In the genomic region with DNA sequence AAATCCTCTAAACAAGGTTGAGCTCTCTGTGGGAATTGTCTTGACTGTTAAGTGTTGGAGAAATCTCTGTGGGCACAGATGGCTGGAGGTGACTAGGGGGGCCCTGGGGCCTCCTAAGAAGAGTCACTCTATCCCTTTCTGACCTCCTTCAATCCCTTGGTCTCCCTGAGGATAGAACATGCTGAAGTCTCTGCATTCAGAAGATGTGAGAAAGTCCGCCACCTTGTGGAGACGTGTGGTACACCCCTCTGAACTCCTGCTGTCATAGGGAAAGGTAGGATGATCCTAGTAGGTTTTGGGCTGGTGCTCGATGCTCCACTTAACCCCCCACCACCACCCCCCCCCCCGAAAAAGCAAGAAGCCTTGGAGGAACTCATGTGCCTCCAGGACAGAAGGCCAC, we compare ENCODE assay signal across 8 mouse cellular contexts. TPM values are rescaled to one million over a fixed set of nuclear protein-coding genes. Genes with fewer than 3 reads are reported as not detected.
DNase-seq lines count a peak whose midpoint lies in the region; ATAC-seq and TF ChIP-seq lines count a peak whose summit lies in the region.

No protein-coding gene starts in this region.

- H3K27ac ChIP-seq in heart, adult 2 months, result no peak overlapping the region
- no peak overlapping the region for H3K27ac ChIP-seq in heart, embryonic 11.5 days (ENCODE audit: low read depth, low read length)
- H3K27ac ChIP-seq in heart, postnatal 0 days (ENCODE audit: low read depth), result no peak overlapping the region

- TF ChIP-seq EP300 in heart, adult 2 months (IDR thresholded peaks at IDR 0.05; ENCODE audit: insufficient read depth, low read depth, low read length), result no peak
- TF ChIP-seq EP300 in heart, postnatal 0 days (IDR thresholded peaks at IDR 0.05; ENCODE audit: low read depth), result no peak

- 1% methylated on average over 4 of the region's 4 CpGs for WGBS in heart, adult 2 months
- 5% methylated on average over 4 of the region's 4 CpGs for WGBS in heart, embryonic 11.5 days (ENCODE audit: insufficient replicate concordance)
- WGBS in heart, postnatal 0 days, result 3% methylated on average over 4 of the region's 4 CpGs

- H3K27me3 ChIP-seq in heart, adult 2 months (ENCODE audit: control insufficient read depth, insufficient read depth, low read length), result no peaks in the 10 kb centered on the region
- H3K27me3 ChIP-seq in heart, embryonic 11.5 days (ENCODE audit: control insufficient read depth, insufficient read depth, low read length), result peaks cover 11% of the 10 kb centered on the region
- H3K27me3 ChIP-seq in heart, postnatal 0 days (ENCODE audit: control insufficient read depth, insufficient read depth, low read length), result peaks cover 9% of the 10 kb centered on the region

- no peaks in the 10 kb centered on the region for H3K9me3 ChIP-seq in heart, embryonic 11.5 days (replicated peaks; ENCODE audit: control insufficient read depth, low read length)
- no peaks in the 10 kb centered on the region for H3K9me3 ChIP-seq in heart, postnatal 0 days (replicated peaks; ENCODE audit: control insufficient read depth, low read length)

- ATAC-seq in heart, embryonic 11.5 days (replicated peaks; ENCODE audit: insufficient number of reproducible peaks, low FRiP score, low TSS enrichment), result no peak
- ATAC-seq in heart, postnatal 0 days (ENCODE audit: insufficient read depth, low read depth), result peak; percentile 31; the same call in 1 of the 2 replicates
- ATAC-seq in megakaryocyte, adult 5-6 weeks (ENCODE audit: poor library complexity, severe bottlenecking), result peak; percentile 76

- H3K36me3 ChIP-seq in heart, adult 2 months (ENCODE audit: control insufficient read depth, insufficient read depth, low read length), result no peaks in the 10 kb centered on the region
- peaks cover 6% of the 10 kb centered on the region for H3K36me3 ChIP-seq in heart, embryonic 11.5 days (ENCODE audit: control insufficient read depth, insufficient read depth, low read length)
- peaks cover 22% of the 10 kb centered on the region for H3K36me3 ChIP-seq in heart, postnatal 0 days (replicated peaks; ENCODE audit: control insufficient read depth, insufficient read depth, low read length)

- no peak for TF ChIP-seq POLR2A in heart, adult 2 months (IDR thresholded peaks at IDR 0.05; ENCODE audit: insufficient read depth, low read depth, low read length)

- no peaks in the 10 kb centered on the region for H3K79me2 ChIP-seq in heart, adult 2 months (replicated peaks; ENCODE audit: control insufficient read depth, insufficient read depth, low read length)

- peak; percentile 56 to 77 for DNase-seq in heart, adult 2 months
- DNase-seq in adrenal gland, adult 2 months, result peak; percentile 62
- DNase-seq in embryo, embryonic 10.5 days (ENCODE audit: low spot score), result peak; percentile 89
- peak; percentile 47 for DNase-seq in heart, postnatal 0 days (ENCODE audit: low spot score)
- peak; percentile 70 to 75 for DNase-seq in layer of hippocampus, postnatal 14 days (ENCODE audit: low spot score in 2 of 2)
- peak; percentile 47 to 75 for DNase-seq in spleen, postnatal 4 days (ENCODE audit: low spot score in 2 of 2)

- intact Hi-C loops in heart, adult 2 months (cut with DNase I), result loop anchor here (1.0 kb wide), 1 partner anchor 94 kb away; no protein-coding TSS in a partner anchor

- peaks cover under 1% of the 10 kb centered on the region; the same call in 1 of the 2 replicates for H3K4me1 ChIP-seq in heart, adult 2 months (ENCODE audit: control insufficient read depth, insufficient read depth, low read length)
- 0 out of 2 replicates have a peak, but pooled peaks cover under 1% of the 10 kb centered on the region for H3K4me1 ChIP-seq in heart, embryonic 11.5 days (ENCODE audit: control insufficient read depth, insufficient read depth, low read length)
- peaks cover 3% of the 10 kb centered on the region; the same call in 1 of the 2 replicates for H3K4me1 ChIP-seq in heart, postnatal 0 days (ENCODE audit: control insufficient read depth, insufficient read depth)

- H3K9ac ChIP-seq in heart, adult 2 months (ENCODE audit: low read depth, low read length), result no peak overlapping the region
- H3K9ac ChIP-seq in heart, embryonic 11.5 days (ENCODE audit: low read depth, low read length), result no peak overlapping the region
- H3K9ac ChIP-seq in heart, postnatal 0 days (replicated peaks; ENCODE audit: low read depth, low read length), result no peak overlapping the region

- no peak overlapping the region for H3K4me3 ChIP-seq in heart, adult 2 months
- H3K4me3 ChIP-seq in heart, embryonic 11.5 days (ENCODE audit: low read depth, low read length), result no peak overlapping the region
- no peak overlapping the region for H3K4me3 ChIP-seq in heart, postnatal 0 days (ENCODE audit: low read depth, low read length)

- TF ChIP-seq CTCF in heart, adult 2 months (IDR thresholded peaks at IDR 0.05), result peak; percentile 86
- peak; percentile 78 for TF ChIP-seq CTCF in heart, postnatal 0 days (IDR thresholded peaks at IDR 0.05; ENCODE audit: low read depth)

- no peak overlapping the region for H3K4me2 ChIP-seq in heart, embryonic 11.5 days
- H3K4me2 ChIP-seq in heart, postnatal 0 days (ENCODE audit: low read depth, low read length), result no peak overlapping the region

RNA-seq across cellular contexts. Expression of a gene that starts 5.9 kb away (rescaled TPM):
- total RNA-seq in heart, adult 2 months (2021), result 10 to 100 TPM; 85.9 to 92.3 TPM
- 33.2 and 34.7 TPM in 2 replicates for polyA plus RNA-seq in heart, adult 2 months (2012; rRNA removed)
- 59.8 and 82.7 TPM in 2 replicates for polyA plus RNA-seq in heart, embryonic 11.5 days (2014; fragmentation: Nextera tagmentation; extraction: Ambion mirVana)
- 10 to 100 TPM; 56.3 to 74.8 TPM for total RNA-seq in adrenal gland, adult 2 months (2021)
- 22.7 and 43.9 TPM in 2 replicates for polyA plus RNA-seq in adrenal gland, adult 2 months (2012; rRNA removed)
- 63.3 and 108 TPM in 2 replicates for total RNA-seq in heart, postnatal 0 days (2014; rRNA removed; ENCODE audit: low replicate concordance)
- 60.9 and 66.2 TPM in 2 replicates for polyA plus RNA-seq in heart, postnatal 0 days (2015; fragmentation: Nextera tagmentation; extraction: Ambion mirVana)
- total RNA-seq in layer of hippocampus, postnatal 14 days (2021), result 10 to 100 TPM; 42.1 to 49.3 TPM
- 14.9 and 16.4 TPM in 2 replicates for total RNA-seq in megakaryocyte, adult 5-6 weeks (2015)
- 19.8 and 20.2 TPM in 2 replicates for total RNA-seq in megakaryocyte, adult 5-6 weeks (2017)

RNA-seq across cellular contexts. Expression of a gene that starts 55.6 kb away (rescaled TPM):
- not detected for total RNA-seq in heart, adult 2 months (2021)
- polyA plus RNA-seq in heart, adult 2 months (2012; rRNA removed), result not detected in 2 replicates
- not detected in 2 replicates for polyA plus RNA-seq in heart, embryonic 11.5 days (2014; fragmentation: Nextera tagmentation; extraction: Ambion mirVana)
- not detected for total RNA-seq in adrenal gland, adult 2 months (2021)
- polyA plus RNA-seq in adrenal gland, adult 2 months (2012; rRNA removed), result not detected in 2 replicates
- not detected in 2 replicates for total RNA-seq in heart, postnatal 0 days (2014; rRNA removed; ENCODE audit: low replicate concordance)
- not detected in 2 replicates for polyA plus RNA-seq in heart, postnatal 0 days (2015; fragmentation: Nextera tagmentation; extraction: Ambion mirVana)
- total RNA-seq in layer of hippocampus, postnatal 14 days (2021), result 10 to 100 TPM; 22.8 to 22.9 TPM
- total RNA-seq in megakaryocyte, adult 5-6 weeks (2015), result not detected in 2 replicates
- not detected in 2 replicates for total RNA-seq in megakaryocyte, adult 5-6 weeks (2017)

Comparison
In these comparisons a context has a peak if more than half of its experiments do, and no peak if none do; other contexts are left out.
1. RNA of a gene that starts 55.6 kb away (total RNA-seq): 22.8 to 22.9 TPM in layer of hippocampus, postnatal 14 days; not detected in heart, adult 2 months, not detected in adrenal gland, adult 2 months, not detected in heart, postnatal 0 days and not detected in megakaryocyte, adult 5-6 weeks; every median in the first group is over 10 times any median in the second.
2. Peak in every context shown above with its lines, with median percentiles within 50 percentile points of each other: DNase-seq.